Mouse (Mus musculus) liver, embryonic 12.5 days (tissue): ENCODE data around the gene Elmo1. TPM values are rescaled to one million over a fixed set of nuclear protein-coding genes. Genes with fewer than 3 reads are reported as not detected.

Experiments
- ATAC-seq: fragments of 200-750 bp; cut with Nextera tagmentation; 2 replicates; pipeline ENCODE4 v1.8.0; 2017; ENCODE audit warnings: moderate number of reproducible peaks, mild to moderate bottlenecking, moderate library complexity
- H3K27ac ChIP-seq: fragments of 300-500 bp; sonication (generic); 2 replicates; pipeline ENCODE4 v1.5.1; 2016; ENCODE audit warnings: mild to moderate bottlenecking
- H3K27me3 ChIP-seq: fragments of 300-500 bp; sonication (generic); replicated peaks from 2 replicates; pipeline ENCODE4 v1.6.1; 2016; ENCODE audit warnings: mild to moderate bottlenecking, moderate library complexity
- H3K36me3 ChIP-seq: fragments of 300-500 bp; sonication (generic); 2 replicates; pipeline ENCODE4 v1.6.1; 2016; ENCODE audit warnings: mild to moderate bottlenecking, moderate library complexity
- H3K4me1 ChIP-seq: fragments of 300-500 bp; sonication (generic); 2 replicates; pipeline ENCODE4 v1.6.1; 2016
- H3K4me2 ChIP-seq: fragments of 300-500 bp; sonication (generic); 2 replicates; pipeline ENCODE4 v1.6.1; 2016; ENCODE audit warnings: mild to moderate bottlenecking, moderate library complexity
- H3K4me3 ChIP-seq: fragments of 300-500 bp; sonication (generic); 2 replicates; pipeline ENCODE4 v1.5.1; 2016; ENCODE audit warnings: mild to moderate bottlenecking, moderate library complexity
- H3K9ac ChIP-seq: fragments of 300-500 bp; sonication (generic); 2 replicates; pipeline ENCODE4 v1.6.1; 2016; ENCODE audit warnings: mild to moderate bottlenecking, moderate library complexity
- H3K9me3 ChIP-seq: fragments of 300-500 bp; sonication (generic); replicated peaks from 2 replicates; pipeline ENCODE4 v1.6.1; 2016; ENCODE audit warnings: mild to moderate bottlenecking, moderate library complexity
- WGBS: fragments of 180-500 bp; shearing (Covaris S2); methylation state at CpG from one replicate; pipeline ENCODE4 v1.1.7; 2016; ENCODE audit not compliant: insufficient replicate concordance; 5-methylcytosine and 5-hydroxymethylcytosine counted together
- polyA plus RNA-seq: library from polyadenylated mRNA; unstranded; fragments of >200 nt; fragmentation: Nextera tagmentation; extraction: Ambion mirVana; gene quantifications from 2 replicates; pipeline ENCODE4 v1.2.1, GENCODE M21; 2016

Elmo1 gene
- polyA plus RNA-seq, 1 experiment from 2014 or later, result 6.2 TPM

DNA sequence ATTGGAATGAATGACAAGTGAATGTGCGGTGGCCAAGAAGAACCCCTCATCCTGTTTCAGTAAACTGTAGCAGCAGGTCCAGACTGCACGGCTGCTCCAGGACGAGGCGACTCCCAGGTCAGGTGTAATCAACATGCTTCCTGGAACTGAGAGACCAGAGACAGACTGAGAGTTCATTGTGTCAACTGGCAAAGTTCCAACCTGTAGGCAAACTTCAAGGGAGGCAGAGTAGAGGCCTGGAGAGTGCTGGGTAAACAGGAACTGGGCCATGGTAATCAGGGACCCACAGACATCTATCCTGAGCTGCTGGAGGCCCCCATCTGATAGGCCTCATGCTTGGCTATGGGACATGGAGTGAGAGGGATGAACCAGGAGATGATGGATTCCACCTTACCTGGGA, 57.3 kb downstream of the Elmo1 start:
- WGBS, result 71% methylated on average over 4 of the region's 4 CpGs
- Histone ChIP-seq H3K4me3 (no peak overlapping the region), H3K9ac (0 out of 2 replicates have a peak overlapping the region, but pooled peaks have one; percentile 24), H3K4me2 (peak overlapping the region; percentile 17; the same call in 1 of the 2 replicates), H3K27me3 (peaks cover 17% of the 10 kb centered on the region; the same call in 1 of the 2 replicates), H3K27ac (no peak overlapping the region), H3K9me3 (no peaks in the 10 kb centered on the region), H3K4me1 (peaks cover 72% of the 10 kb centered on the region), H3K36me3 (no peaks in the 10 kb centered on the region)
- no peak for ATAC-seq

DNA sequence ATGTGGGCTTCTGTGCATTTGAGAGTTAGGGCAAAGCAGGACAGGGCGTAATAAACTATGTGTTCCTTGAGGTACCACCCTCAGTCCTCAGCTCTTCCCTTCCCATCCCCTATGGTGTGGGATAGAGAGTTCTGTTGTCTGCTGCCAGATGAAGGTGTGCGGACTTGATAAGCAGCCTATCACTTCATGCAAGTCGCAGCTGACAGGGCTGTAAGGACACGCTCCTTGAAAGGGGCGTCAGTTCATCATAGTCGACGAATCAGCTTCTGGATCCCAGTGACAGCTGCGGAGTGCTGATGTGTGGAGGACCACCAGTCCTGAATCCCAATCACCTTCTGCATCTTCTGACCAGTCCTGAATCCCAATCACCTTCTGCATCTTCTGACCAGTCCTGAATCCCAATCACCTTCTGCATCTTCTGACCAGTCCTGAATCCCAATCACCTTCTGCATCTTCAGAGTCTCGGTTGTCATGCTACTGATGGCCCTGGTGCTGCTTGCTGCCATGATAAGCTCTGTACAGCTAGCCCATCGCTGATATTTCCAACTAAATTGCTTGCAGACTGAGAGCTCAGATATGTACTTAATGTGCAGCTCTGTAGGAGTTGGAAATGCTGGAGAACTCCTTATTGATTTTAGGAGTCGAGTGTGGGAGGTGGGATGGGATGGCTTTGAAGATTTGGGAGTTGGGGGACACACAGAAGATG, 59.9 kb downstream of the Elmo1 start:
- H3K4me2 ChIP-seq, result peak overlapping the region; percentile 62
- H3K4me1 ChIP-seq, result peaks cover 82% of the 10 kb centered on the region
- WGBS, result 32% methylated on average over 11 of the region's 11 CpGs
- H3K9me3 ChIP-seq, result no peaks in the 10 kb centered on the region
- H3K4me3 ChIP-seq, result peak overlapping the region; percentile 25
- H3K9ac ChIP-seq, result peak overlapping the region; percentile 55
- H3K36me3 ChIP-seq, result no peaks in the 10 kb centered on the region
- H3K27me3 ChIP-seq, result peaks cover 17% of the 10 kb centered on the region; the same call in 1 of the 2 replicates
- peak; percentile 99 for ATAC-seq
- H3K27ac ChIP-seq, result peak overlapping the region; percentile 91

DNA sequence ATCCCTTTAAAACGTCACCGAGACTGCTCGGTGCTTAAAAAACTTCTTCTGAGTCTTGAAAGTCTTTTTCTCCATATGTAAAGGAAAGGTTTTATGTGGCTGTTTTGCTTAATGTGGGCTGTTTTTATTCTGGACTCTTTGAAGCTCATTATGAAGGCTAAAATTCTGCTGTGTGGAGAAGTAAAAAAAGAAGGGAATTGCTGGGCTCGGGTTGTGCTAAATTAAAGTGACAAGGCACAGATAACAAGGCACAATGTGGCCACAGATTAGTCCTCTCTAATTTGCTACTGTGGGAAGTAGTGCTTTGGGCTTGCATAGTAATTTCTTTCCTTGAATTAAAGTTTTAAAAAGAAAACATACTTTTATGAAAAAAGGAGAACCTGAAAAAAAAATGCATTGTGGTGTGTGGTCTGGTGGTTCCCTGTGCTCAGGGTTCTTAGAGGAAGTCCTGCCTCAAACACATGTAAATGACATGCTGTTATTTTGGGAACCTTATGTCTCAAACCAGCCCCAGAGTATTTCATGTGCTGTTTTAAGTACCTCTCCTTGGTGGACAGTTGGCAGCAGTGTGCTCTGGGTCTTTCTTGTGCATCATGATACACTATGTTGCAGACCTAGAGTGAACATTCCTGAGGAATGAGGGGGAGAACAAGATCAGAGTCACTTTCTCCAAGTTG, 61.0 kb downstream of the Elmo1 start:
- no peak for ATAC-seq
- Histone ChIP-seq H3K36me3 (no peaks in the 10 kb centered on the region), H3K27ac (peak overlapping the region; percentile 91), H3K4me3 (peak overlapping the region; percentile 25; the same call in 1 of the 2 replicates), H3K4me1 (peaks cover 73% of the 10 kb centered on the region), H3K4me2 (peak overlapping the region; percentile 62), H3K9me3 (no peaks in the 10 kb centered on the region), H3K9ac (peak overlapping the region; percentile 52), H3K27me3 (peaks cover 16% of the 10 kb centered on the region; the same call in 1 of the 2 replicates)
- WGBS, result 34% methylated on average over 4 of the region's 4 CpGs

DNA sequence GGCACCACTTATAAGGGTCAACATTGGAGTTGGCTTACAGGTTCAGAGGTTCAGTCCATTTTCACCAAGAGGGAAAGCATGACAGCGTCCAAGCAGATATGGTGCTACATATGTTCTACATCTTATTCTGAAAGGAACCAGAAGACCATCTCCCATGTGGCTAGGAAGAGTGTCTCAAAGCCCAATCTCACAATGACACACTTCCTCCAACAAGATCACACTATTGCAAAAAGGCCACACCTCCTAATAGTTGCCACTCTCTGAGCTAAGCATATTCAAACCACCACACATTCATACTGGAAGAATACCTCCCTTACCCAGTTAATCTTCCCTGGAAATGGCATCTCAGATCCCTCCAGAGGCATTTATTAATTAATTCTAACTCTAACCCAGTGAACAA, 66.7 kb downstream of the Elmo1 start:
- 23% methylated on average over 1 of the region's 1 CpGs for WGBS
- Histone ChIP-seq H3K27me3 (0 out of 2 replicates have a peak, but pooled peaks cover 4% of the 10 kb centered on the region), H3K36me3 (no peaks in the 10 kb centered on the region), H3K4me1 (peaks cover 32% of the 10 kb centered on the region), H3K4me2 (no peak overlapping the region), H3K9ac (no peak overlapping the region), H3K4me3 (no peak overlapping the region), H3K9me3 (no peaks in the 10 kb centered on the region), H3K27ac (no peak overlapping the region)
- peak; percentile 9; the same call in 1 of the 2 replicates for ATAC-seq

DNA sequence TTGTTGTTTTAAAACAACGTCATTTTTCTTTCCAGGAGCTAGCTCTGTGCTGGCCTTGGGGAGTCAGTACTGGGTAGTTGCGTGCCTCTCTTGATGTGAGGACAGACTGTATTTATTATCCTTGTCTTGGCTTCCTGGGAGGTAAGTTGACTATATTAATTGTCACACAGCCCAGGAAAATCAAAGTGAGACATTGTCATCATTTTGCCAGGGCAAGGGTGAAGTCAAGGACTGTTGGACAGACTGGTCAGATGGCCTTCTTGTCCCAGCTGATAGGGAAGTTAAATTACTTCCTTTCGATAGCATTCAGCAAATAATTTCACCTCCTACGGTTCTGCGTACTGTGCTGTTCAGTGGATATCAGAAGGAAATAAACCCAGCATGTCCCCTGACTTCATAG, 67.1 kb downstream of the Elmo1 start:
- H3K4me1 ChIP-seq, result peaks cover 29% of the 10 kb centered on the region
- 54% methylated on average over 5 of the region's 5 CpGs for WGBS
- H3K9ac ChIP-seq, result no peak overlapping the region
- no peak overlapping the region for H3K4me3 ChIP-seq
- no peaks in the 10 kb centered on the region for H3K9me3 ChIP-seq
- no peak for ATAC-seq
- 0 out of 2 replicates have a peak, but pooled peaks cover 4% of the 10 kb centered on the region for H3K27me3 ChIP-seq
- H3K27ac ChIP-seq, result no peak overlapping the region
- no peaks in the 10 kb centered on the region for H3K36me3 ChIP-seq
- no peak overlapping the region for H3K4me2 ChIP-seq

DNA sequence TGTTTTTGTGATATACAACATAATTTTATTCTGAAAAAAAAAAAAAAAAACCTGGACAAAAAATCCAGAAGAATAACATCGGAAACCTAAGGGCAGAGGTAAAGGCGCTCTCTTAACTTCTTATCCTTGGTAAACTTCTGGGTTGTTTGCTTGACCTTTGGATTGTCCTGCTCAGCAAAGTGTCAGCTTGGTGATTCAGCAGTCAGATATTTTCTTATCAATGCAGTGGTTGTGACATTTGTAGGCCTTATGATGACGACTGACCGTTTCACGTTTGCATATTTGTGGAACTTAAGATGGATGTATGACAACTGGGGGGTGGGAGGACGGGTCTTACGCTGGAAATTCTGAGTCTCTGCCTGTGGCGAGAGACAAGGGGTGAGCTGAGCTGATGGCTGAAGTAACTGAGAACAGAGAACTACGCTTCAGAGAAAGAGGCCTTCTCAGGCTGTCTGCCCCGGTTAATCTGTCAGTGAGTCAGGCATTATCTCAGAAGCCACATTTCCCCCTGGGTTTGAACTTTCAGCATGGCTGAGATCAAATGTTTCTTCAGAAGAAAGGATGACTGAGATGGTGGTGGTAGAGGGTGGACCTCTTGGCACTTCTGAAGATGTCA, 73.1 kb downstream of the Elmo1 start:
- peak overlapping the region; percentile 45 for H3K9ac ChIP-seq
- 0 out of 2 replicates have a peak, but pooled peaks cover 4% of the 10 kb centered on the region for H3K27me3 ChIP-seq
- peaks cover 45% of the 10 kb centered on the region for H3K4me1 ChIP-seq
- H3K4me3 ChIP-seq, result peak overlapping the region; percentile 6; the same call in 1 of the 2 replicates
- H3K9me3 ChIP-seq, result no peaks in the 10 kb centered on the region
- H3K27ac ChIP-seq, result peak overlapping the region; percentile 84
- peak overlapping the region; percentile 61 for H3K4me2 ChIP-seq
- ATAC-seq, result peak; percentile 88
- no peaks in the 10 kb centered on the region for H3K36me3 ChIP-seq
- WGBS, result 7% methylated on average over 10 of the region's 10 CpGs

DNA sequence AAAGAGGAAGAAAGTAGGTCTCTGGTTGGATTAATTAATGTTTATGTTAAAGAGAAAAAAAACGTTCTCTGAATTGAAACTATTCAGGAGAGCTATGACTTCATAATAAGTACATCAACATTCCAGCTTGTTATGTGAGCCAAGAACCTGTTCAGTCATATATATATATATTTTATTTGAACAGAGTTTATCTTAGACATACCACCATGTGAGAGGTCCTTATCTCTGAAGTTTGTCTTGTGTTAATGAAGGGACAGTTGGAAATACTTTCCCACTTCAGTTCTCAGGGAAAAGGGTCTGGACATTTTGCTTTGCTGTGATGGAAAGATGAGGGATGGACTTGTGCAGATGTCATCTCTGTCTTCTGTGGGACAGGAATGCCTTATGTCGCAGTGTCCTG, 74.4 kb downstream of the Elmo1 start:
- WGBS, result 51% methylated on average over 2 of the region's 2 CpGs
- Histone ChIP-seq H3K4me1 (peaks cover 45% of the 10 kb centered on the region), H3K4me2 (peak overlapping the region; percentile 12; the same call in 1 of the 2 replicates), H3K36me3 (no peaks in the 10 kb centered on the region), H3K9ac (no peak overlapping the region), H3K27ac (peak overlapping the region; percentile 64; the same call in 1 of the 2 replicates), H3K27me3 (0 out of 2 replicates have a peak, but pooled peaks cover 12% of the 10 kb centered on the region), H3K9me3 (no peaks in the 10 kb centered on the region), H3K4me3 (no peak overlapping the region)
- peak; percentile 28; the same call in 1 of the 2 replicates for ATAC-seq

DNA sequence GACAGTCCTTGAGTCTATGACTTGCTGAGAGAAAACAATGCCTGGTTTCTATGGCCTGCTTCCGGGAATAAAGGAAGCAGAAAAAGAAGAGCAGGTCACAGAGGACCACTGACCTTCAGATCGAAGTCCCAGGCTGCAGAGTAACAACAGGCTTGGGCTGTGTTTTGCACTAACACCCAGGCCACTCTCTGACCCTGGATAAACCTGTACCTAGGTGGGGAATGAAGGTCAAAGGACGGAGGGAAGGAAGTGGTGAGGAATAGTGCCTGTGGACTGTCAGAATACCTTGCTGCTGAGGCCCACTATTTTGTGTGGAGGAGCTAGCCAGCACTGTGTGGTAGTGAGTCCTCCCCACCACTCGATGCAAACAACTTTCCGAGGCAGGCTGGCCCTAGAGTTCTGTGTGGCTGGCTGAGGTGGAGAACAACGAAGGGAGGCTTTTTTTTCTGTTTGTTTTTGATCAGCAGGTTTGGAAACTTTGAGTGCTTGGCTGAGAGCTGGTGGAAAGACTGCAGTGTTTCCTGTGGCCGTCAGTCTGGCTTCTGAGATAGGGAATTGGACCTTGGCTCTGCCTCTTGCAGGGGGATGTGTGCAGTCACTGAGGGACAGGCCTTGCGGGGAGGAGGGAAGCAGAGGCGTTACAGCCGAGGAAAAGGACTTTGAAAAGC, 83.7 kb downstream of the Elmo1 start:
- no peaks in the 10 kb centered on the region for H3K36me3 ChIP-seq
- WGBS, result 11% methylated on average over 10 of the region's 10 CpGs
- no peaks in the 10 kb centered on the region for H3K9me3 ChIP-seq
- no peak overlapping the region for H3K4me3 ChIP-seq
- peaks cover 14% of the 10 kb centered on the region for H3K4me1 ChIP-seq
- H3K9ac ChIP-seq, result no peak overlapping the region
- H3K27ac ChIP-seq, result peak overlapping the region; percentile 54
- H3K4me2 ChIP-seq, result no peak overlapping the region
- H3K27me3 ChIP-seq, result peaks cover 46% of the 10 kb centered on the region; the same call in 1 of the 2 replicates
- peak; percentile 68 for ATAC-seq

DNA sequence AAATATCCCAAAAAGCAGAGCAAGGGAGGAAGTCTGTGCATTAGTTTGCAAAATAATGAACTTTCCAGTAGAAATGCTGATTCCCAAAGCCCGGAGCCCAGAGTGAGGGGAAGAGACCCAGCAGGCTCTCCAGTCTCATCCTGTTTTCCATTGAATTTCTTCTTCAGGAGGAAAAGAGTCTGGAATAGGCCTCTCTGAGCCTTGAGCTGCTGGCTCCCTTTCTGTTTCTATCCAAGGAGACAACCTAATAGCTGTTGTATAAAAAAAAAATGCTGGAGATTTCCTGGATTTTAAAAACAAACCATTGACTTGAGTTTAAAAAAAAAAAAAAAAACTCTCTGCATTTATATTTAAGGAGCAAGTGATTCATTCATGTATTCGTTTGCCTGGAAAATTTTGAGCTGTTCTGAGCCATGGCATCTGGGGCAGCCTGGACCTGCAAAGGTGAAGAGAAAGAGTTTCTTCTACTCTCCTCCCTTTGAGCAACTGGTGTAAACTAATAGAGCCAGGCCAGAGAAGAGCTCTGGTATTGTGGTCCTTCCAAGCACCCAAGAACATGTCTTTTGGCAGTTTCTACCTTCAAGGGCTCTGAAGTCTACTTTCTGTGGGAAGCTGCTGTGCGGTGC, 84.4 kb downstream of the Elmo1 start:
- Histone ChIP-seq H3K9ac (no peak overlapping the region), H3K36me3 (no peaks in the 10 kb centered on the region), H3K9me3 (no peaks in the 10 kb centered on the region), H3K27ac (peak overlapping the region; percentile 62), H3K4me3 (no peak overlapping the region), H3K4me2 (no peak overlapping the region), H3K4me1 (peaks cover 14% of the 10 kb centered on the region), H3K27me3 (peaks cover 42% of the 10 kb centered on the region; the same call in 1 of the 2 replicates)
- no peak for ATAC-seq
- WGBS, result 37% methylated on average over 3 of the region's 3 CpGs

DNA sequence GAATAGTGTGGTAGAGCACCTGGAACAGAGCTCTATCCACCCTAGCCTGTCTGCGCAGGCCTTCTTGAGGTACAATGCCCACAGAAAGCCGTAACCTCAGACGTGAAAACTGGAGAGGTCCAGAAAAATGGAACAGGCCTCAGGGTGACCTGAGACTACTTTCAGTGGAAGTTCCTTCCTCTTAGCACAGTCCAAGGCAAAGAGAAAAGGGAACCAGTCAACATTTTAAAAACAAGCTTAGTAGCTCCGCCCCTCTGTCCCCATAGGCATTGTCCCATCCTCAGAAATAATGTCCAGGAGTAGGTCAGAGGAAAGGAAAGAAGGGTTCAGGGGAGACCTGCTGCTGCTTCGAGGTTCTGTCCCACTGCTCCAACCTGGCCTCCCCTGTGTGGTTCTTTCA, 90.3 kb downstream of the Elmo1 start:
- H3K9me3 ChIP-seq, result no peaks in the 10 kb centered on the region
- 56% methylated on average over 5 of the region's 5 CpGs for WGBS
- no peak for ATAC-seq
- peaks cover 59% of the 10 kb centered on the region for H3K27me3 ChIP-seq
- no peaks in the 10 kb centered on the region for H3K36me3 ChIP-seq
- H3K4me2 ChIP-seq, result no peak overlapping the region
- no peak overlapping the region for H3K27ac ChIP-seq
- peaks cover 36% of the 10 kb centered on the region for H3K4me1 ChIP-seq
- H3K9ac ChIP-seq, result no peak overlapping the region
- H3K4me3 ChIP-seq, result no peak overlapping the region

DNA sequence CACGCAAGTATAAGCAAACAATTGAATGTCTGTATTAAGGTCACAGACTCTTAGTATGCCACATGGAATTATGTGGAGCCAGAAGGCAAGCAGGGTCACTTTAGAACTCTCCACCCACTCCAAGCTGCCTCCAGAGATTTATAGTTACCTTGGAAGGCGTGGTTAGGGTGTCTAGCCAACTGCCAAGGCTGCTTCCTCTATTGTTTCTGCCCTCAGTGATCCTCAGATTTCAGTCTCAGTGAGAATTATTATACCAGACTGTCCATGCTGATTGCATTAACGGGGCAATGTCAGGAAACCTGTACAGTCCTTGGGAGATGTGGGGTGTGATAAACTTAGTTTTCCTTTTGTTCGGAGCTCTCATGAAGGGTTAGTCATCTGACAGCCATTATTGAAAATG, 90.9 kb downstream of the Elmo1 start:
- Histone ChIP-seq H3K27ac (no peak overlapping the region), H3K9ac (no peak overlapping the region), H3K9me3 (no peaks in the 10 kb centered on the region), H3K4me1 (peaks cover 34% of the 10 kb centered on the region), H3K4me3 (no peak overlapping the region), H3K36me3 (no peaks in the 10 kb centered on the region), H3K27me3 (peaks cover 62% of the 10 kb centered on the region), H3K4me2 (no peak overlapping the region)
- no peak for ATAC-seq
- WGBS, result 39% methylated on average over 4 of the region's 4 CpGs
